Mouse (Mus musculus) heart, postnatal 0 days (tissue): ENCODE results near the gene Gm10639. TPM values are rescaled to one million over a fixed set of nuclear protein-coding genes. Genes with fewer than 3 reads are reported as not detected.
A peak's percentile ranks its signal among the peaks of the same experiment; 100 is the strongest.
"Not testable (repeated sequence)": the region's sequence is repeated elsewhere in the genome, so short reads cannot be mapped to it uniquely, and the experiment has no call there.

Experiments used
- ATAC-seq: fragments of 200-750 bp; cut with Nextera tagmentation; 2 replicates; pipeline ENCODE4 v1.8.0; 2017; ENCODE audit warnings: low read depth, moderate number of reproducible peaks, moderate library complexity; ENCODE audit not compliant: insufficient read depth
- DNase-seq: peaks from one replicate; pipeline ENCODE4 v3.0.0-alpha.2; 2016; ENCODE audit warnings: low spot score
- H3K27ac ChIP-seq: fragments of 300-500 bp; sonication (generic); 2 replicates; pipeline ENCODE4 v1.5.1; 2014; ENCODE audit warnings: low read depth, mild to moderate bottlenecking
- H3K27me3 ChIP-seq: fragments of 300-500 bp; sonication (generic); 2 replicates; pipeline ENCODE4 v1.6.1; 2014; ENCODE audit warnings: low read length, mixed read lengths; ENCODE audit not compliant: control insufficient read depth, insufficient read depth
- H3K36me3 ChIP-seq: fragments of 300-500 bp; sonication (generic); replicated peaks from 2 replicates; pipeline ENCODE4 v1.6.1; 2014; ENCODE audit warnings: low read length, mixed read lengths; ENCODE audit not compliant: control insufficient read depth, insufficient read depth
- H3K4me1 ChIP-seq: fragments of 300-500 bp; sonication (generic); 2 replicates; pipeline ENCODE4 v1.6.1; 2014; ENCODE audit warnings: antibody characterized with exemption; ENCODE audit not compliant: control insufficient read depth, insufficient read depth
- H3K4me2 ChIP-seq: fragments of 300-500 bp; sonication (generic); 2 replicates; pipeline ENCODE4 v1.6.1; 2014; ENCODE audit warnings: low read depth, mild to moderate bottlenecking, low read length, moderate library complexity
- H3K4me3 ChIP-seq: fragments of 300-500 bp; sonication (generic); 2 replicates; pipeline ENCODE4 v1.5.1; 2014; ENCODE audit warnings: low read depth, low read length
- H3K9ac ChIP-seq: fragments of 300-500 bp; sonication (generic); replicated peaks from 2 replicates; pipeline ENCODE4 v1.6.1; 2014; ENCODE audit warnings: low read depth, low read length, mixed read lengths
- H3K9me3 ChIP-seq: fragments of 300-500 bp; sonication (generic); replicated peaks from 2 replicates; pipeline ENCODE4 v1.6.1; 2016; ENCODE audit warnings: low read length; ENCODE audit not compliant: control insufficient read depth
- CTCF ChIP-seq: IDR thresholded peaks from 2 replicates; pipeline ENCODE4 v1.5.1; 2016; ENCODE audit warnings: antibody characterized with exemption, control low read depth, low read depth
- EP300 ChIP-seq: IDR thresholded peaks from 2 replicates; pipeline ENCODE4 v1.6.1; 2016; ENCODE audit warnings: antibody characterized with exemption, low read depth
- WGBS: fragments of 180-500 bp; shearing (Covaris S2); extraction: QIAGEN DNeasy Blood & Tissue Kit; methylation state at CpG from one replicate; pipeline ENCODE4 v1.1.7; 2014; 5-methylcytosine and 5-hydroxymethylcytosine counted together
- polyA plus RNA-seq: library from polyadenylated mRNA; unstranded; fragments of >200 nt; fragmentation: Nextera tagmentation; extraction: Ambion mirVana; gene quantifications from 2 replicates; pipeline ENCODE4 v1.2.1, GENCODE M21; 2015
- total RNA-seq: library from RNA; depleted of rRNA; stranded (reverse); fragments of >200 nt; gene quantifications from 2 replicates; pipeline ENCODE4 v1.2.3, GENCODE M21; 2014; ENCODE audit warnings: low replicate concordance

Gene Gm10639
- total and polyA plus RNA-seq, 2 experiments from 2014 or later, result not detected

DNA sequence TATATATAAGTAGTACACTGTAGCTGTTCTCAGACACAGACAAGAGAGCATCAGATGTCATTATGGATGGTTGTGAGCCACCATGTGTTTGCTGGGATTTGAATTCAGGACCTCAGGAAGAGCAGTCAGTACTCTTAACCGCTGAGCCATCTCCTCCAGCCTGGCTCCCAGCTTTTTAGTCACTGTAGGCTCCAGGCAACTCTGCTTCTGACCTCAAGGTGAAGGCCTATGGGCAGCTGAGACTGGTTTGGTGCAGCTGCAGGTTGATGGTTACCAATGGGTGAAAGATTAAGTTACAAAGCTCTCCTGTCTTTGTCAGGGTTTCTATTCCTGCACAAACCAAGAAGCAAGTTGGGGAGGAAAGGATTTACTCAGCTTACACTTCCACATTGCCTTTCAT, 4.0 kb downstream of the Gm10639 start:
- not testable (repeated sequence) for H3K27me3 ChIP-seq, ATAC-seq, H3K4me2 ChIP-seq, H3K27ac ChIP-seq, H3K9ac ChIP-seq, H3K4me1 ChIP-seq, H3K9me3 ChIP-seq, DNase-seq, H3K4me3 ChIP-seq, H3K36me3 ChIP-seq
- 71% methylated on average over 1 of the region's 1 CpGs for WGBS

DNA sequence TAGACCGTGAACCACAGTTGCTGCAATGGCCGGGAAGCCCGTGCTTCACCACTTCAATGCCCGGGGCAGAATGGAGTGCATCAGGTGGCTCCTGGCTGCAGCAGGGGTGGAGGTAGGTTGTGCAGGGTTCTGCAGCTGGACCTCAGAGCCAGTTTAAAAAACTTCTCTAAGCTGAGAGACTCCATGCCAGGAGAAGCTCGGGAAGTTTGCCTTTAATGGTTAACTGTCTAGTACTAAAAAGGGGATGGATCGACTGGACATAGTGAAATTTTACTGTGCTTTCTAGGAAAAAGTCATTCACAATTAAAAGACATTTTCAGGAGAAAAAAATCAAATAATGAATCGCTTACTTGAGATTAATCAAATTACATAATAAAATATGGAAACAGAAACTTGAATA, 5.1 kb downstream of the Gm10639 start:
- H3K9ac ChIP-seq, DNase-seq, H3K9me3 ChIP-seq, H3K4me2 ChIP-seq, H3K27ac ChIP-seq, H3K27me3 ChIP-seq, H3K4me3 ChIP-seq, ATAC-seq, H3K36me3 ChIP-seq, H3K4me1 ChIP-seq: not testable (repeated sequence)
- 71% methylated on average over 4 of the region's 7 CpGs for WGBS

DNA sequence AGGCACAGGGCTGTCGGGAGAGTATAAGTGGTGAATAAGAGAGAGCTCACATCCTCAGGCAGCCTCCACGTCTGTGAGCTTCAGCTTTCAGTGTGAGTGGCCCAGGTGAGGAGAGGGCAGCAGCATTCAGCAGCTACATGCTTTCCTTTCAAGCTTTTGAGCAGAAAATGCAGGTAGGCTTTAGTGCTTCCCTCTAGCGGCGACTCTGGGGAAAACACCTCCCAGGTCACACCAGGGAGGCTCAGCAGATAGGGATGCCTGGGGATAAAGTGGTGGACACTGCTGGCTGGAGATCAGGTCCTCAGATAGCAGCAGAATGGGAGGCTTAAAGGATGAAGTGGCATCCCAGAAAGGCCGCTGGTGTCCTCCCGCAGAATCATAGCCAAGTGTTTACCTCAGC, 6.4 kb downstream of the Gm10639 start:
- H3K27me3 ChIP-seq, H3K4me1 ChIP-seq, DNase-seq, H3K4me2 ChIP-seq, H3K4me3 ChIP-seq, H3K36me3 ChIP-seq, H3K9me3 ChIP-seq, H3K9ac ChIP-seq, H3K27ac ChIP-seq, ATAC-seq: not testable (repeated sequence)
- WGBS, result 8% methylated on average over 6 of the region's 6 CpGs
- peak; percentile 60 for TF ChIP-seq CTCF

DNA sequence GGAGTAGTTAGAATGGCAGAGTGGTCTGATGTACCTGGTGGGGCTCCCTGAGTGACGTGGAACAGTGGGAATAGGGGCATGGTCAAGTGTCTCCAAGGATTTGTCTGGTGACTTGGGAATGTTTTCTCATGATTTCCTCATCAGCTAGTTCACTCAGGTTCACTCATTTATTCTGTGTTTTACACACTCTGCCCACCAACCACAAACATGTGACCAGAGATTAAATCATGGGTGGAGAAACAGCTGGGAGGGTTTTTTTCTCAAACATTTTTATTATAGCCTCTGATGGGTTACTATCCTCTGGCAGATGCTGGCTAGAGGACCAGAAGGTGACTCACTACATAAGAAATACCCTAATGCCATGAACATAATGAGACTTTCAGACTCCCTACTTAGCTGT, 8.5 kb downstream of the Gm10639 start:
- Histone ChIP-seq H3K9ac (no peak overlapping the region), H3K4me1 (no peaks in the 10 kb centered on the region), H3K9me3 (no peaks in the 10 kb centered on the region), H3K27me3 (no peaks in the 10 kb centered on the region), H3K4me3 (no peak overlapping the region), H3K4me2 (no peak overlapping the region), H3K27ac (no peak overlapping the region), H3K36me3 (no peaks in the 10 kb centered on the region)
- no peak for DNase-seq
- no peak for TF ChIP-seq EP300
- TF ChIP-seq CTCF, result no peak
- 61% methylated on average over 1 of the region's 1 CpGs for WGBS
- no peak for ATAC-seq

DNA sequence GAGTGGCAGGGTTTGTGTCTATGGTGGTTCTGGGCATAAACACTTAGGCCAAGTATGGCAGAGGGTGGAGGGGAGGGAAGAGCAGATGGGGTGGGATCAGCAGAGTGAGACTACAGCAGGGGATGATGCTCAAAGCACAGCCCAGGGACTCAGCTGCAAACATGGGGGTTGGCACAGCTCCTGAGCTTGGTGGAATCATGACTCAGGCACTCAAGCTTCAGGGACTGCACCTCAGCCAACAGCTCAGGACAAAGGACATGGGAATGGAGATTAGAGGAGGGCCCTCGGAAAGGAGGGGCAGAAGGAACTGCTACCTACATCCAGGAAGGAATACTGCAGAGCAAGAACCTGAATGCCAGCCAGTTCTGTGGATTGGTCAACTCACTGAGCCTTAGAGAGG, 9.4 kb downstream of the Gm10639 start:
- H3K4me2 ChIP-seq, DNase-seq, H3K36me3 ChIP-seq, ATAC-seq, H3K4me1 ChIP-seq, H3K4me3 ChIP-seq, H3K9ac ChIP-seq, H3K9me3 ChIP-seq, H3K27ac ChIP-seq, H3K27me3 ChIP-seq: not testable (repeated sequence)
- 73% methylated on average over 1 of the region's 1 CpGs for WGBS

DNA sequence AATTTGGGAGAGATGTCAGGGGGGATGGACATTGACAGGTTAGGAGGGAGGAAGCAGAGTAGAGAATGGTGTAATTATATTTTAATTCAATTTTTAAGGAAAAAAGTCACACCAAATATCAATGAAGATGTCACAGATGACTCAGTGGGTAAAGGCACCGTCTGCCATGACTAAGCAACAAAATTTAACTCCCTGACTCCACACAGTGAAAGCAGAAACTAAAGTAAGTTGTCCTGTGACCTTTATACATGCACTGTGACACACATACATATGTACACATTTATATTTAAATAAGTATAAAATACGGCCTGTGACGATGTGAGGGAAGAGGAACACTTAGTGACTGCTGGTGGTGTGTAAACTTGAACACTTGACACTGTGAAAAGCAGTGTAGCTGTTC, 18.4 kb downstream of the Gm10639 start:
- DNase-seq, H3K36me3 ChIP-seq, H3K4me1 ChIP-seq, H3K27ac ChIP-seq, ATAC-seq, H3K27me3 ChIP-seq, H3K4me2 ChIP-seq, H3K4me3 ChIP-seq, H3K9me3 ChIP-seq, H3K9ac ChIP-seq: not testable (repeated sequence)
- WGBS, result 69% methylated on average over 3 of the region's 3 CpGs
